Mouse (Mus musculus): ENCODE results near the gene Hipk1. TPM values are rescaled to one million over a fixed set of nuclear protein-coding genes. Genes with fewer than 3 reads are reported as not detected.
"Not testable (repeated sequence)": the region's sequence is repeated elsewhere in the genome, so short reads cannot be mapped to it uniquely, and the experiment has no call there.

Gene Hipk1
- 100 to 1,000 TPM; 117 to 124 TPM for total RNA-seq (2021)
- long read RNA-seq, experiment 1, full-length matches to known transcripts: 10 of 55 reads
- long read RNA-seq, experiment 1, partial matches to known transcripts: 15 of 55 reads
- long read RNA-seq, experiment 1, other reads (novel, unspliced or antisense): 30 of 55 reads
- long read RNA-seq, experiment 2, full-length matches to known transcripts: 5 of 31 reads
- long read RNA-seq, experiment 2, partial matches to known transcripts: 5 of 31 reads
- long read RNA-seq, experiment 2, other reads (novel, unspliced or antisense): 21 of 31 reads

GRCm38 (mm10) chr3:103791230-103792110, at the start of gene Hipk1:
TSS of gene Hipk1 (minus strand) at chr3:103791563.
- peak; percentile 93 to 96 for DNase-seq (ENCODE audit: low spot score in 2 of 2)

GRCm38 (mm10) chr3:103840946-103841345, 49.6 kb upstream of the Hipk1 start:
- not testable (repeated sequence) for DNase-seq (ENCODE audit: low spot score in 2 of 2)

- not testable (repeated sequence) for DNase-seq (ENCODE audit: low spot score in 2 of 2)
Observed at GRCm38 (mm10) chr3:103840195-103840594, 48.8 kb upstream of the Hipk1 start.

GRCm38 (mm10) chr3:103839711-103840110, 48.3 kb upstream of the Hipk1 start:
- no peak for DNase-seq (ENCODE audit: low spot score in 2 of 2)

GRCm38 (mm10) chr3:103836453-103836852, 45.1 kb upstream of the Hipk1 start:
- DNase-seq (ENCODE audit: low spot score in 2 of 2): no peak

GRCm38 (mm10) chr3:103835951-103836310, 44.6 kb upstream of the Hipk1 start:
- DNase-seq (ENCODE audit: low spot score in 2 of 2): no peak

- no peak for DNase-seq (ENCODE audit: low spot score in 2 of 2)
Observed at GRCm38 (mm10) chr3:103835272-103835950, 44.0 kb upstream of the Hipk1 start.

- DNase-seq (ENCODE audit: low spot score in 2 of 2): no peak
Observed at GRCm38 (mm10) chr3:103834001-103834400, 42.6 kb upstream of the Hipk1 start.

GRCm38 (mm10) chr3:103832426-103832825, 41.1 kb upstream of the Hipk1 start, which contains the start of gene Bcl2l15:
TSS of gene Bcl2l15 (plus strand) at chr3:103832601.
- DNase-seq (ENCODE audit: low spot score in 2 of 2): no peak

GRCm38 (mm10) chr3:103831146-103831545, 39.8 kb upstream of the Hipk1 start:
- no peak for DNase-seq (ENCODE audit: low spot score in 2 of 2)

- DNase-seq (ENCODE audit: low spot score in 2 of 2): not testable (repeated sequence)
Observed at GRCm38 (mm10) chr3:103830681-103831080, 39.3 kb upstream of the Hipk1 start.

- no peak for DNase-seq (ENCODE audit: low spot score in 2 of 2)
Observed at GRCm38 (mm10) chr3:103829036-103829435, 37.7 kb upstream of the Hipk1 start.

- DNase-seq (ENCODE audit: low spot score in 2 of 2): no peak
Observed at GRCm38 (mm10) chr3:103827548-103827947, 36.2 kb upstream of the Hipk1 start.

- no peak for DNase-seq (ENCODE audit: low spot score in 2 of 2)
Observed at GRCm38 (mm10) chr3:103810967-103811366, 19.6 kb upstream of the Hipk1 start.

- no peak for DNase-seq (ENCODE audit: low spot score in 2 of 2)
Observed at GRCm38 (mm10) chr3:103809799-103810150, 18.4 kb upstream of the Hipk1 start.

- peak; percentile 86 to 91 for DNase-seq (ENCODE audit: low spot score in 2 of 2)
Observed at GRCm38 (mm10) chr3:103808891-103809798, 17.8 kb upstream of the Hipk1 start, which contains the start of the genes Dclre1b, Ap4b1 and Gm43064. TSS of gene Dclre1b (minus strand) at chr3:103809444. TSS of gene Ap4b1 (plus strand) at chr3:103809520. TSS of gene Gm43064 (plus strand) at chr3:103809573.

GRCm38 (mm10) chr3:103805671-103806070, 14.3 kb upstream of the Hipk1 start:
- DNase-seq (ENCODE audit: low spot score in 2 of 2): no peak

GRCm38 (mm10) chr3:103802861-103803260, 11.5 kb upstream of the Hipk1 start:
- no peak for DNase-seq (ENCODE audit: low spot score in 2 of 2)

GRCm38 (mm10) chr3:103801631-103802531, 10.5 kb upstream of the Hipk1 start:
- peak; percentile 41 to 47 for DNase-seq (ENCODE audit: low spot score in 2 of 2)
